Mouse (Mus musculus) liver (tissue): ENCODE measurements around the gene Ezh1.

Experiments used
- DNase-seq: peaks from one replicate; pipeline ENCODE4 v3.0.0-alpha.2; 2020; ENCODE audit warnings: mixed read lengths

Gene Ezh1

DNA sequence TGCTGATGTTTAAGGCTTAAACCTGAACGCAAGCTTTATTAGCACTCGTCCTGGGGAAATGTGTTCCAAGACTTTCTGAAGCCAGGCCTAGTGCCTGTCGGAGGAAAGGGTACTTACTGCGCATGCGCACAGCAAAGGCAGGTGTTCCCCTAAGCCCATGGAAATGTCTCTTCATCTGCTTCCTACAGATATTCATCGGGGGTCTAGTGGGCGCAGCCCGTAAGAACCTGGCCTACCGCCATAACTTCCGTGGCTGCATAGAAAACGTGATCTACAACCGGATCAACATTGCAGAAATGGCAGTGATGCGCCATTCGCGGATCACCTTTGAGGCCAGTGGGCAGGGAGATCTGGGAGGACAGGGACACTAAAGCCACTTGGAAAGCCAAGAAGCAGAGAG lies 47.0 kb downstream of the Ezh1 start:
- DNase-seq = no peak

DNA sequence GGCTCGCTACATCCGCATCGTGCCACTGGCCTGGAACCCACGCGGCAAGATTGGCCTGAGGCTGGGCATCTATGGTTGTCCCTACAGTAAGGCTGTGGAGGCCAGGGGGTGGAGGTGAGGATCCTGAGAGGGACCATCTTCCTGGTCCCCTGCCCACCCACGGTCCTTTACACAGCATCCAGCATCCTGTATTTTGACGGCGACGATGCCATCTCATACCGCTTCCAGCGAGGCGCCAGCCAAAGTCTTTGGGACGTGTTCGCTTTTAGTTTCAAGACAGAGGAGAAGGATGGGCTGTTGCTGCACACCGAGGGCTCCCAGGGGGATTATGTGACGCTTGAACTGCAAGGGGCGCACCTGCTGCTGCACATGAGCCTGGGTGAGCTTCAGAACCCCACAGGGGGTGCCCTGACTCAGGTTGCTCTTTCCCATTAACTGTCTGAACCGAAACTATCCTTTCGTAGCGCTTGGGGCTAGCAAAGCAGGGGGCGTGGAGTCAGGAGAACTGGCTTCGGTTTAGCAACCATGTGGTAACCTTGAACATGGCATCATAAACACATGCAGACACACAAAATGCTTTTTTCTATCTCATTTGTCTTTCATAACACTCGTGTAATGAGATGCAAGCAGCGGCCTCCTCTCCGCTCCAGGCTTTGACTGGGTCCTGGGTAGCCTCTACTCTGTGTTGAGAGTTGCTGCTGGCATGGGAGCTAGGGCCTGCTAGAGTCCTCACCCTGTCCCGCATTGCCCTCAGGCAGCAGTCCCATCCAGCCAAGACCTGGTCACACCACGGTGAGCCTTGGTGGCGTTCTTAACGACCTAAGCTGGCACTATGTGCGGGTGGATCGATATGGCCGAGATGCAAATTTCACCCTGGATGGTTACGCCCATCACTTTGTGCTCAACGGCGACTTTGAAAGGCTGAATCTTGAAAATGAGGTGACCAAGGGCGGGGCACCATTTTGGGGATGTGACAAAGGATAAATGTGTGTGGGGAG lies 47.9 kb downstream of the Ezh1 start:
- DNase-seq = no peak

DNA sequence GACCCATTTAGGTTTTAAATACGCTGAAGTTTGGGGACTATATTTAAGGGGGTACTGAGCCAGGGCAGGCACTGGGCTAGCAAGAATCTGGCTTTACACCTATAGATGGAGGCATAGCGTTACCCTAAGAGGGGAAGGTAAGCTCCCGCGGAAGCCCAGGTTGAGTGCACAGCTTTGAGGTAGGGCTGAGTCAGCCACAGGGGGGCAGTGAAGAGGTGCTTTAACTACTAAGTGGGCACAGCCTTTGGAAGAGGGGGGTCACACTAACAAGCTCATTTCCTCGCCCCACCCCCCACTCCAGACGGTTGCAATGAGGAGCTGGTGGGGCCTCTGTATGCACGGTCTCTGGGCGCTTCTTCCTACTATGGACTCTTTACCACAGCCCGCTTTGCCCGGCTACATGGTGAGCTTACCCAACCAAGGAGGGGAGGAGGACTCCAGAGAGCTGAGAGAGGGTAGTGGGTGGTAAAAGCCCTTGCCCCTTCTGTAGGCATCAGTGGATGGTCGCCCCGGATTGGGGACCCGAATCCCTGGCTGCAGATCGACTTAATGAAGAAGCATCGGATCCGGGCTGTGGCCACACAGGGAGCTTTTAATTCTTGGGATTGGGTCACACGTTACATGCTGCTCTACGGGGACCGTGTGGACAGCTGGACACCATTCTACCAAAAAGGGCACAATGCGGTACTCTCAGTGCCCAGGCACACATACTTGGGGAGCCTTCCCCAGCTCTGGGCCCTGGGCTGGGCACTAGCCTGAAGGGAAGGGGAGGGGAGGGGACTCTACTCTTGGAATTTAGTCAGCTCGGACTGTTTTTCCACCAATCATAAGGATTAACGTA lies 49.1 kb downstream of the Ezh1 start:
- peak; percentile 59 for DNase-seq

DNA sequence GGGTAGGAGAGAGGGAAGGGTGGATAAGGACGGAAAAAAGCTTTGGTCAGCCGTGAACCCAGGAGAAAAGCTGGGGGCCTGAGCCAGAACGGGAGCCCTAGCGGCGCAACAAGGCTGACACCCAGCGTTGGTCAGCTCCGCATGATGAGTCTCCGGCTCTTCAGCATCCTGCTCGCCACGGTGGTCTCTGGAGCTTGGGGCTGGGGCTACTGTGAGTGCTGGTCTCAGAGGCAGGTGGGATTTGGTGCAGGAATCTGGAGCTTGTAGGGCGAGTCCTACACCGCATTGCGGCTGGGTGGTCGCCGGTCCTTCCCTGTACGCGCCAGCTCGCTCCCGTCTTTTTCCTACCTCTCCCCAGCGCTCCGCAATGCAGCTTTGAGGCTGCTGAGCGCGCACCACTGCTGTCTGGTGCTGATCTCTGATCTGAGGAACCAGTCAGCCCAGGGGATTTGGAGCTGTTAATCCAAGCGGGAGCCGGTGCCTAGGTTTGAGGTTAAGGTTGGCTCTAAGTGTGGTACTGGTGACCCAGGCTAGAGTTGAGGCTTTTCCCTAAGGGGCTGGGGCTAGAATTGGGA lies 50.1 kb downstream of the Ezh1 start:
- no peak for DNase-seq

DNA sequence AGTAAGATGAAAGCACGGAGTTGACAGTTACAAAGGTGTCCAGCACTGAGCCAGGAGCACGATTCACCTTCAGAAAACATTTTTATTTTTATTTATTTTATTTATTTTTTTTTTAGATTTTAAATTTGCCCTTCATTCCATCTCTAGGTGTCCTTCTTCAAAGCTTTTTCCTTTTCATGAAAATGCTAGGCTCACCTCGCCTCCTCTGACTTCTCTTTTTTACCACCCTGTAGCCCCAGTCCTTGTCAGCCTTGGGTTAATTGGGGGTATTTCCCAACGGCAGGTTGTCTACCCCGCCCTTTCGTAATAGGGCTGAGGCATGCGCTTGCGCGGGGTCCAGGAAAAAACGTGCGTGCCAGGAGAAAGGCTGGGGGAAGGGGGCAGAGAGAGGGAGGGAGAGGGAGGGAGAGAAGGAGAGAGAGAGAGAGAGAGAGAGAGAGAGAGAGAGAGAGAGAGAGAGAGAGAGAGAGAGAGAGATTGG lies 50.6 kb downstream of the Ezh1 start:
- no peak for DNase-seq

GRCm38 (mm10) chr11:101174851-101175628 lies 51.2 kb downstream of the Ezh1 start, which contains the start of gene Ccr10:
Gene Ccr10, minus strand, starts transcription at chr11:101175443.
- no peak for DNase-seq

GRCm38 (mm10) chr11:101174389-101174745 lies 51.9 kb downstream of the Ezh1 start:
- DNase-seq = no peak

DNA sequence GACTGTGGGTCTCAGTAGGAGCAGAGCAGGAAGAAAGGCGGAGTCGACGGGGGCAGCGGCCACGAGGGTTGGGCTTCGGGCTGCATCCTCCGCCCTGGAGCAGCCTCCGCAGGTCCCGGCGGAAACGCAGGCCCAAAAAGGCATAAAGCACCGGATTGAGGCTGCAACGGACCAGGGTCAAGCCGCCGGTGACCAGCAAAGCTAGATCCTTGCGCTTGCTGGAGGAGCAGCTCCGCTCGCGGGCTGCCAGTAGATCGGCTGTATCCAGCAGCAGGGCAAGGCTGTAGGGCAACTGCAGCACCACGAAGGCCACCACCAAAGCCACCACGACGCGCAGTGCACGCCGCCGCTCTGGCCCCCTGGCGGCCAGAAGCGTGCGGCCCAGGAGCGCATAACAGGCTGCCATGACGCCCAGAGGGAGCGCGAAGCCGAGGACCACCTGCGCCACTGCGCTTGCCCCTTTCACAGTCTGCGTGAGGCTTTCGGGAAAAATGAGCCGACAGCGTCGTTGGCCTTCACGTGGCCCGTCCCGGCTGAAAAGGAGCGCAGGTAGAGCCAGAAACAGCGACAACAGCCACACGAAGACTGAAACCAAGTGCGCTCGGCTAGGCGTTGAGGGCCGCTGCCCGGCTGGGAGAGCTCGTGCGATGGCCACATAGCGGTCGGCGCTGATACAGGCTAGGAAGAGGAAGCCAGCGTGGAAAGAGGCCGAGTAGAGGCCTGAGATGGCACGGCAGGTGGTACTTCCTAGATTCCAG lies 52.5 kb downstream of the Ezh1 start:
- DNase-seq = peak; percentile 71

DNA sequence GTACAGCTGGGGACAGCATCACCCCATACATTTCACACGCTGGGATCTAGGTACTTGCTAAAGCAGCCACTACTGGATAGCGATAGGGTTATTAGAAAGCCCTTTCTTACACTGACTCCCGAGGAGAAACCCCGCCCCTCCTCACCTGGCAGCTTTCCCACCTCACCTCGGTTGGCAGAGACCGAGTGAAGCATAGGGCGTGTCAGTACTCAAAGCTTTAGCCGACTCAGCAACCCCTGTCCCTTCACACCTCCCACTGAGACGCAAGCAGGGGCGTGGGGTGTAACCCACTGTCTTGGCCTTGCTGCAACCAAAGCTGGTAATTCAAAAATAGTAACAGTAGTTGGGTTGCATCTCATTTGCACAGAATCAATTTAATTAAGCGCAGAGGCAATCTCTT lies 53.2 kb downstream of the Ezh1 start:
- DNase-seq = no peak

- no peak for DNase-seq
These were observed 53.8 kb downstream of the Ezh1 start for GRCm38 (mm10) chr11:101172434-101172815.

DNA sequence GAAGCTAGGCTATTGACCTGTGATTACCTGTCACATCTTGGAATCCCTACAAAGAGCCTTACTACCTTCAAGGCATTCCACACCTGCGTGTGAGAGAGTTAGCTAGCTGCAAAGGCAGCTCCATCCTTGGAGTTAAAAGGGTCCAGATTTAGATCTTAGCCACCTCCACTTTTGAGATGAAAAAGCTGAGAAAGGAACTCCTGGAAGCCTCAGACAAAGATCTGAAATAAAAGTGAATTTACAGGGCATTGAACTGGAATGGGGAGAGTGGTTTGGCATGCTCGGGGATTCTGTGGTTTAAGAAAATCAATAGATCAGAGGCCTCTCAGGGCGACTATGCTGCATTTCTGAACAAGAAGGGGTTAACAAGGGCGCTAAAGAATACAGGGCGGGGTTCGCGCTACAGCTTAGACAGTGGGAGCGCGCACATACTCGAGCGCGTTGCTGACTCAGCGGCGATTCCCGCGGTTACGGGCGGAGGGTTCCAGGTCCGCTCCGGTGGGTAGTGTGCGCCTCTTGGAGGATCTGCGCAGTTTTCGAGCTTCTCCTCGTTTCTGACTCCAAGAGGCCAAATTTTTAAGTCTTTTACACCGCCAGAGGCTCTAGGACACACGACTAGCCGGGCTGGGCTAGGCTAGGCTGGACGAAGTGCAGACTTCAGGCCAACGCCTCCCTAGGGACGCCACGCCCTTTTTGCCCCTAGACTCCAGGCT lies 54.4 kb downstream of the Ezh1 start:
- DNase-seq = peak; percentile 64

DNA sequence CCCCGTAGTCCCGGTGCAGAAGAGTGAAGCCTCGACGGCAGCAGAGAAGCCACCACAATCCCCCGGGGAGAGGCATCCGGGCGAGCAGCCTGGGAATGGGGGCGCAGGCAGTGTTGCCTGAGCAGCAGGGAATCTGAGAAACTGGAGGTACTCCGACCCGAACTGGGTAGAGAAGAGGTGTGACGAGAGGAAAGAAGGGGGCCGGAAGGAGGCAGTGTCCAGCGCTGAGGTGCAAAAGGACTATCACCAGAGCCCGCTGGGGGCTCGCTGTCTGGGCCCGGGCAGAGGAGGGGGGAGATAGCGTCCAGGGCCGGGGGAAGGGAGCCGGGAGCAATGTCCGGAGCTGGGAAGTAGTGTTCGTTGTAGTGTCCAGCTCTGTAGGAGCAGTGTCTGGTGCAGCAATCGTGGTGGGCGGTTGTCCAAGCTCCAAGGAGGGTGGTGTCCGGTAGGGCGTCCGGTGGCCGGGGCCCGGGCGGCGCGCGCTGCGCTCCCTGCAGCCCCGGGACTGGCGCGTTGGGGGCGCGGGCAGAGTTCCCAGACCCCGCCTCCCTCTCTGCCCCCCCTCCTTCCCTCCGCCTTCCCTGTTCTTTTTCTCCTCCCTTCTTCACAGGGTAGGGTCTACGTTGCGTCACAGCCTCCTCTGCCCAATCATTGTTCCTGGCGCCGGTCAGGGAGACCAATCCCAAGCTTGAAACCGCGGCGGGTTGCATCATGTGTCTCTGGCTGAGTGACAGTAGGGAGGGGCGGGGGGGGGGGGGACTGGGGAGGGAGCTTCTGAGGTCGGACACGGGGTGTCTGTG lies 55.3 kb downstream of the Ezh1 start, which contains the start of gene Plekhh3:
TSS of gene Plekhh3 (minus strand) at position 541 of the 800 bp plus-strand sequence.
- DNase-seq = peak; percentile 89

- no peak for DNase-seq
These were observed 55.9 kb downstream of the Ezh1 start, which contains the start of gene Cntnap1 for GRCm38 (mm10) chr11:101170354-101170810. Gene Cntnap1, plus strand, starts transcription at chr11:101170523.

- DNase-seq = no peak
These were observed 56.8 kb downstream of the Ezh1 start for GRCm38 (mm10) chr11:101169301-101170107.

DNA sequence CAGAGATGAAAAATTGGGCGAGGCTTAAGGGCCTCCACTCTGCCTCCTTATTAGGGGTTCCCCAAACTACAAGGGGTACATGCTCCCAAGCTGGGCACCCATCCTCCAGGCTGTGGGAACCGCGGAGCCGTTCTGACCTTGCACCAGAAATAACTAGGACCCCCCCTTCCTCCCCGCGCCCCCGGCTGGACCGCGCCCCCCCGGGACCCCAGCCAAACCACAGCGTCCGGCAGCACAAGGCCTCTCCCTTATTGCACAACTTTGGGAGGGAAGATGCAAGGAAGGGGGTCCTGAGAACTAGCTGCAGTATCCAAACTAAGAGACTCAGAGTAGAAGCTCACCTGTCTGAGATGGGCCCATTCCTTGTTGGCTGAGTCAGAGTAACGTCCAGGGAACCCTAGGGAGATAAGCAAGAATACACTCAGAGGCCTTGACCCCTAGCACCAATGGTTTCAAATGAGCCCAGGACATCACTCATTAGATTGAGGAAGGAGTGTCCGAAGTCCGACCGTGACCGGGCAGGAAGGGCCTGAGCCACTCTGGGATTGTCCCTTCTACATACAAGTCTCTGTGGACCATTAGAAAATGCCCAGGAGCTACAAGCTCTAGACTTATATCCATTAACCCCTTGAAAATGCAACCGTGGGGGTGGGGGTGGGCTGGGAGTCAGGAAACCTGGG lies 57.8 kb downstream of the Ezh1 start:
- DNase-seq = no peak

DNA sequence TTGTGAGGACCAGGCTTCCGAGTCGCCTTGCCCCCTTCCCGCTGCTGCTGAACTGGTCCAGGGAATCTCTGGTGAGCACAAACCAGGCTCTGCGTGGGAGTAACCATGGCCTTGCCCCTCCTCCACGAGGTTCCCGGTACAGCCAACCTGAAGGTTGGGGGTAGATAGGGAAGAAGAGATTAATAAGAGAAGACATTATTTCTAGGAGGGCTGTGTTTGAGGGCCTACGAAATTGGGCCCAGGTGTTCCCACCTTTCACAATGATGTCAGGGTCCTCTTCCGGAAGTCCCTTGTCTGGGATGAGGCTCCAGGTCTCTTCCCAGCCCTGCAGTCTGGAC lies 58.3 kb downstream of the Ezh1 start:
- no peak for DNase-seq

- no peak for DNase-seq
These were observed 58.9 kb downstream of the Ezh1 start for GRCm38 (mm10) chr11:101167211-101167962.

GRCm38 (mm10) chr11:101166357-101166756 lies 59.9 kb downstream of the Ezh1 start:
- no peak for DNase-seq
